Mouse (Mus musculus) kidney, postnatal 0 days (tissue): ENCODE results near the gene Tbx2. TPM values are rescaled to one million over a fixed set of nuclear protein-coding genes. Genes with fewer than 3 reads are reported as not detected.

Experiments
- ATAC-seq: fragments of 200-750 bp; cut with Nextera tagmentation; replicated peaks from 2 replicates; pipeline ENCODE4 v1.8.0; 2017; ENCODE audit warnings: low read depth, moderate number of reproducible peaks, moderate TSS enrichment, moderate library complexity; ENCODE audit not compliant: low FRiP score
- DNase-seq: peaks from one replicate; pipeline ENCODE4 v3.0.0-alpha.2; 2016; ENCODE audit warnings: low spot score
- H3K27ac ChIP-seq: fragments of 300-500 bp; sonication (generic); 2 replicates; pipeline ENCODE4 v1.5.1; 2014; ENCODE audit warnings: mild to moderate bottlenecking
- H3K27me3 ChIP-seq: fragments of 300-500 bp; sonication (generic); 2 replicates; pipeline ENCODE4 v1.6.1; 2014; ENCODE audit warnings: low read length, mixed read lengths; ENCODE audit not compliant: insufficient read depth
- H3K36me3 ChIP-seq: fragments of 300-500 bp; sonication (generic); 2 replicates; pipeline ENCODE4 v1.6.1; 2014; ENCODE audit warnings: low read length, mixed read lengths; ENCODE audit not compliant: insufficient read depth
- H3K4me1 ChIP-seq: fragments of 300-500 bp; sonication (generic); replicated peaks from 2 replicates; pipeline ENCODE4 v1.6.1; 2014; ENCODE audit warnings: antibody characterized with exemption, low read length, mixed read lengths; ENCODE audit not compliant: insufficient read depth
- H3K4me2 ChIP-seq: fragments of 300-500 bp; sonication (generic); 2 replicates; pipeline ENCODE4 v1.6.1; 2014; ENCODE audit warnings: mild to moderate bottlenecking, low read length, moderate library complexity, mixed read lengths
- H3K4me3 ChIP-seq: fragments of 300-500 bp; sonication (generic); replicated peaks from 2 replicates; pipeline ENCODE4 v1.5.1; 2014; ENCODE audit warnings: low read depth, low read length
- H3K9ac ChIP-seq: fragments of 300-500 bp; sonication (generic); 2 replicates; pipeline ENCODE4 v1.6.1; 2014; ENCODE audit warnings: low read depth, low read length
- H3K9me3 ChIP-seq: fragments of 300-500 bp; sonication (generic); replicated peaks from 2 replicates; pipeline ENCODE4 v1.6.1; 2016; ENCODE audit warnings: low read length, inconsistent platforms, mixed read lengths
- CTCF ChIP-seq: IDR thresholded peaks from 2 replicates; pipeline ENCODE4 v1.5.1; 2016; ENCODE audit warnings: antibody characterized with exemption, low read depth, mild to moderate bottlenecking, moderate library complexity
- WGBS: fragments of 180-500 bp; shearing (Covaris S2); extraction: QIAGEN DNeasy Blood & Tissue Kit; methylation state at CpG from one replicate; pipeline ENCODE4 v1.1.7; 2014; 5-methylcytosine and 5-hydroxymethylcytosine counted together
- polyA plus RNA-seq: library from polyadenylated mRNA; unstranded; fragments of >200 nt; fragmentation: Nextera tagmentation; extraction: Ambion mirVana; gene quantifications from 2 replicates; pipeline ENCODE4 v1.2.1, GENCODE M21; 2015

The Tbx2 gene
- polyA plus RNA-seq, 1 experiment from 2014 or later = 22.5 TPM

DNA sequence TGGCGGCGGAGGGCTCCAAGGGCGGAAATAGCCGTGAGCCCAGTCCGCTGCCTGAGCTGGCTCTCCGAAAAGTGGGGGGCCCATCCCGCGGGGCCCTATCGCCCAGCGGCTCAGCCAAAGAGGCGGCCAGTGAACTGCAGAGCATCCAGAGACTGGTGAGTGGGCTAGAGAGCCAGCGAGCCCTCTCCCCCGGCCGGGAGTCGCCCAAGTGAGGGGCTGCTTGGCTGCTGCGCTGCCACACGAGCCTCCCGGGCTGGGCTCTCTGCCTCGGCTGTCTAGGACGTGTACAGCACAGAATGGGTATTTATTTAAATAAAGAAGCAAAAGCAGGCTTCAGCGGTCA, 8.4 kb downstream of the Tbx2 start:
- H3K4me2 ChIP-seq = peak overlapping the region; percentile 72
- peak overlapping the region; percentile 65 for H3K4me3 ChIP-seq
- H3K27ac ChIP-seq = peak overlapping the region; percentile 75
- no peaks in the 10 kb centered on the region for H3K9me3 ChIP-seq
- WGBS = 17% methylated on average over 21 of the region's 21 CpGs
- DNase-seq (no peak), ATAC-seq (no peak)
- no peaks in the 10 kb centered on the region for H3K27me3 ChIP-seq
- peaks cover 16% of the 10 kb centered on the region; the same call in 1 of the 2 replicates for H3K4me1 ChIP-seq
- H3K36me3 ChIP-seq = peaks cover 30% of the 10 kb centered on the region; the same call in 1 of the 2 replicates
- H3K9ac ChIP-seq = peak overlapping the region; percentile 85
- TF ChIP-seq CTCF = no peak

DNA sequence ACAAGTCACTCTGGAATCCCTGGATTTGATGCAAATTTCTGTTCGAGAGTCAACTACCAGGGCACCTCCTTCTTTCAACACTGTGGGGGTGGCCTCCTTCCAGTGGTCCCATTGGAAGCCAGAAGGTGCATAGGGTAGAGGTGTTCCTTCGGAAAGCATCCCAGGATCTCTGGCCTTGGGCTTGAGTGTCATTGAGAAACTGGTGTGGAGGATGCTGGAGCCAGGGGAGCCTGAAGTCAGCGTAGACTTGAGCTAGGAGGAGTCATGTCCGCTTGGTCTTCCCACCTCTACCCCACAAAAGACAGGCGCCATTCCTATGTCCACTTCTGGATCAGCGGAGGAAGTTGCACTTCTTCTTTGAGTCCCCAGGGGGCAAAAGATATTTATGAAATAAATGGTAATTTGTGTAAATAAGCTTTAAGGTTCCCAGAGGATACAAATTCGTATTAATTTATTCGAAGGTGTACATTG, 8.9 kb downstream of the Tbx2 start:
- no peaks in the 10 kb centered on the region for H3K9me3 ChIP-seq
- peaks cover 25% of the 10 kb centered on the region; the same call in 1 of the 2 replicates for H3K36me3 ChIP-seq
- peak; percentile 30 for TF ChIP-seq CTCF
- no peaks in the 10 kb centered on the region for H3K27me3 ChIP-seq
- H3K9ac ChIP-seq = peak overlapping the region; percentile 85
- H3K4me1 ChIP-seq = peaks cover 19% of the 10 kb centered on the region; the same call in 1 of the 2 replicates
- H3K4me3 ChIP-seq = peak overlapping the region; percentile 65
- peak overlapping the region; percentile 72 for H3K4me2 ChIP-seq
- ATAC-seq (no peak), DNase-seq (peak; percentile 76)
- peak overlapping the region; percentile 75; the same call in 1 of the 2 replicates for H3K27ac ChIP-seq
- WGBS = 30% methylated on average over 8 of the region's 8 CpGs

DNA sequence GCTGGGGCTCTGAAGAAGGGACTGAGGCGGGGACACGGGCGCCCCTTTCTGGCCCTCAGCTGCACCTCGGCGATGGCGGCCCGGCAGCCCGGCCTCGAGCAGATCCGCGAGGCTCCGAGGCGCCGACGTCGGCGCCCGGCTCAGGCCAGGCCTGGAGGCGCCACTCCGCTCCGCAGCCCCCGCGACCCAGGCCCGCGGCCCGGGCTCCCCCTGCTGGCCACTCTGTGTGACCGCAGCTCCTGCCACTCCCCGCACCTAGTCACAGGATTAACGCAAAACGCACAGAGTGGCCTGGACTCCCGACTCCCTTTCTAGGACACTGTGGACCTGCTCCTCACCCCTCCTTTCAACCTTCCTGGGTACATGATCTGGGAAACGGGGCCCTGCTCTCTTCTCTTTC, 9.6 kb downstream of the Tbx2 start:
- peak overlapping the region; percentile 85 for H3K9ac ChIP-seq

DNA sequence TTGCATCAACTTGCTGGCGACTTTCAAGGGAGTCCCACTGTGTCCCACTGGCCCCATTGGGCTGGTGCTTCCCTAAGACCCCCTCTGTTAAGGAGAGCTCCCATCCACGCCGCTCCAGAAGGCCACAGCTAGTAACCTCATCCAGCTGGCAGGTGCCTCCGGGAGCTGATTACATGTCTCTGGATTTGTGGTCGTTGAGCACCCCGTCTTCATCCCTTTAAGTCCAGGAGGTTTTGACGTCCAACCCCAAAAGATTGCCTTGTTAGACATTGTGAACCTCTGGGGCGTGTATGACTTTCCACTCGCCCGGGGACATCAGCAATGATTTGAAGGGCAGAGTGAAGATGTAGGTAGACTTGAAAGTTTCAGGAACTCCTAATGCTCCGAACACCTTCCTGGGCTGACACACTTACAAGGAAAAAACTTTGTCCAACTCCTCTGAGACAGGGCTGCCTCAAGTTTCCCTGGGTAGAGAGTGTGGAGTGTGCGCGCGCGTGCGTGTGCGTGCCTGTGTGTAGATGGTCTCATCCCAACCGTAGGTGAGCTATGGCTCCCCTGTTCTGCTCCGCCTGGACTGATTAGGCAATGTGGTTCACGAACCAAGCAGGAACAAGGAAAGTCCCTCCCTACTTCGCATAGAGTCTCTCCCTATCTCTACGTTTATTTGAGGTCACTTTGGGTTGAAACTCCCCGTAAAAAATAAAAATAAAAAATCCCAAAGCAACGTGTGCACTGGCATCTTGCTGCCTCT, 10.4 kb downstream of the Tbx2 start:
- H3K9me3 ChIP-seq = no peaks in the 10 kb centered on the region
- DNase-seq = peak; percentile 28
- WGBS = 11% methylated on average over 24 of the region's 24 CpGs
- H3K27ac ChIP-seq = peak overlapping the region; percentile 79; the same call in 1 of the 2 replicates
- H3K4me3 ChIP-seq = 0 out of 2 replicates have a peak overlapping the region, but pooled peaks have one; percentile 48
- TF ChIP-seq CTCF = no peak
- peaks cover 14% of the 10 kb centered on the region; the same call in 1 of the 2 replicates for H3K36me3 ChIP-seq
- H3K4me2 ChIP-seq = peak overlapping the region; percentile 72
- peak; percentile 12 for ATAC-seq
- H3K9ac ChIP-seq = peak overlapping the region; percentile 10; the same call in 1 of the 2 replicates
- no peaks in the 10 kb centered on the region for H3K27me3 ChIP-seq
- peaks cover 22% of the 10 kb centered on the region; the same call in 1 of the 2 replicates for H3K4me1 ChIP-seq

More for the DNA sequence above, 9.6 kb downstream of the Tbx2 start:
- Histone ChIP-seq H3K36me3 (peaks cover 20% of the 10 kb centered on the region; the same call in 1 of the 2 replicates), H3K27me3 (no peaks in the 10 kb centered on the region), H3K4me2 (peak overlapping the region; percentile 72), H3K27ac (peak overlapping the region; percentile 75), H3K4me1 (peaks cover 22% of the 10 kb centered on the region; the same call in 1 of the 2 replicates), H3K9me3 (no peaks in the 10 kb centered on the region), H3K4me3 (peak overlapping the region; percentile 65)
- peak; percentile 31 for ATAC-seq
- TF ChIP-seq CTCF = peak; percentile 73
- 1% methylated on average over 30 of the region's 32 CpGs for WGBS
- DNase-seq = peak; percentile 87

DNA sequence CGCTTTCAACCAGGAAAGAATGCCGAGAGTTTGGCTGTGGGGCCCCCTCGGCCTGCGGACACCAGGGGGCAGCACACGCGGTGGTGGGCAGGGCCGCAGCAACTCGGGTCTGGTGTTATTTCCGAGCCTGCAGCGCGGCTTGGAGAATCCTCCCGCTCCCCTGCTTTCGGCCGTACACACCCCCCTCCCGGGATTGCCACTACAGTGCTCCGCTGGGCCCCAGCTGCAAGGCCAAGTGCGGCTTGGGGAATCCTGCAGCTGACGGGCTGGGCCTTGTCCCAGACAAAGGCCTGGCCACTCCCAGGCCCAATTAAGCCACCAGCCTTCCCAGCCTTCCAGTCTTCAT, 11.0 kb downstream of the Tbx2 start:
- WGBS = under 1% methylated on average over 18 of the region's 18 CpGs
- Histone ChIP-seq H3K4me3 (peak overlapping the region; percentile 48), H3K9me3 (no peaks in the 10 kb centered on the region), H3K36me3 (peaks cover 9% of the 10 kb centered on the region; the same call in 1 of the 2 replicates), H3K27me3 (no peaks in the 10 kb centered on the region), H3K4me1 (peaks cover 20% of the 10 kb centered on the region; the same call in 1 of the 2 replicates), H3K4me2 (peak overlapping the region; percentile 72), H3K27ac (peak overlapping the region; percentile 79), H3K9ac (peak overlapping the region; percentile 62)
- DNase-seq (peak; percentile 91), ATAC-seq (peak; percentile 18)
- peak; percentile 94 for TF ChIP-seq CTCF

DNA sequence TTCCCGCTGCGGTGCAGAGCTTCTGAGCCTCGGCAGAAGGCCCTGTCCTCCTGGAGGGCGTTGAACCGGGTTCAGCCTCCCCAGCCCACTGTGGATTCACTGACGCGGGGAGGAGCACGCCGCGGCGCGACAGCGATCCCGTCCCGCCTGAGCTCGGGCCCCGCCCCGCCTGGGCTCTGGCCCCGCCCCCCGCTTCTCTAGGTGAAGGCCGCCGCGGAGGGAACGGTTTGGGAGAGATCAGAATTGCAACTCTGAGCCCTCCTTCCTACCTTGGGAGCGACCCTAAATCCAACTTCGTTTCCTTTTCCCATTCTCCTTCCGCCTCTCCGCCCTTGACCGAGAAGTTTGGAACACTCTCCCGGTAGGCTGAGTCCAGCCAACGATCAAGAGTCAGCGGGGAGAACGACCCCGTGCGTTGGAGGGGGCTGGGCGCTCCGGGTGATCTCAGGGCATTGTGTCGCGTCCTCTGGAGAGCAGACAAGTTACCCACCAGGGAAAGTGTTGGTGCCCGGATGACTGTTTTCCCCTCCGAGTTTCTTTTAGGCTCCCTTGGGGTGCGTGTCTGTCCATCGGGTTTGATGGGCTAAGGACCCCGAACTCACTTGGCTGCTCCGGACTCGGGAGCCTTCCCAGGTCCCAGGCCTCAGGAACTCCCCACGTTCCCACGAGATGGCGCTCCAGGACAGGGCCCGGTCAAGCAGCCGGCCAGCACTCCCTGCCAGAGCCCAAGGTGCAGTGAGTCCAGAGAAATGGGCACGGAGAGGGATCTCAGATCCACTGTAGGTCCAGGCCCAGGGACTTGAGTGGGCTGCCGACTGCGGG, 12.0 kb downstream of the Tbx2 start:
- peak overlapping the region; percentile 72 for H3K4me2 ChIP-seq
- peak; percentile 35 for ATAC-seq
- H3K27ac ChIP-seq = peak overlapping the region; percentile 79
- no peaks in the 10 kb centered on the region for H3K27me3 ChIP-seq
- peak; percentile 92 for TF ChIP-seq CTCF
- H3K4me1 ChIP-seq = peaks cover 20% of the 10 kb centered on the region; the same call in 1 of the 2 replicates
- H3K4me3 ChIP-seq = peak overlapping the region; percentile 48
- under 1% methylated on average over 45 of the region's 54 CpGs for WGBS
- DNase-seq = peak; percentile 92
- no peaks in the 10 kb centered on the region for H3K9me3 ChIP-seq
- H3K36me3 ChIP-seq = peaks cover 9% of the 10 kb centered on the region; the same call in 1 of the 2 replicates
- H3K9ac ChIP-seq = peak overlapping the region; percentile 62
